Mouse (Mus musculus): ENCODE measurements around the gene Hebp1. TPM values are rescaled to one million over a fixed set of nuclear protein-coding genes. Genes with fewer than 3 reads are reported as not detected.
A peak's percentile ranks its signal among the peaks of the same experiment; 100 is the strongest.

The Hebp1 gene
- total and polyA plus RNA-seq, 3 experiments: 11.3 to 57.8 (median 46.6) TPM

DNA sequence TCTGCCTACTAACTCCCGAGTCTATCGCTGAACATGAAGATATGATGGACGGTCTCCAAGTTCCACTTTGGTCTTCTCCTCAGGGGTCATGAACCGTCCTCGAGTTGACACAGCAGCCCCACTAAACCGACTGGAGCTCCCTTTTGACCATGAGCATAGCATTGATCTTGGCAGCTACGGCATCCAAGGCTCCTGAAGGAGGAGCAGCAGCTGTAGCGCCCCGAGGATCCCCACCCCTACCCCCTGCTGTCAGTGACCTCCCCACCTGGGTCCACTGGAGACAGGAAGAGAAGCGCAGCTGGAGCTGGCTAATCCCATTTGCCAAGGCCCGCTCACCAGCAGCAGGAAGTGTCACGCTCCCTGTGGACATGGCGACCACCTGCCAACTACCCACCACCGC is 26.1 kb downstream of the Hebp1 start:
- DNase-seq: no peak
- 68% methylated on average over 14 of the region's 14 CpGs for WGBS
- intact Hi-C loops (cut with DNase I): no loop called here
- no peak overlapping the region for H3K4me3 ChIP-seq
- H3K4me1 ChIP-seq (ENCODE audit: control insufficient read depth, insufficient read depth, low read length): peaks cover 1% of the 10 kb centered on the region; the same call in 1 of the 2 replicates
- no peaks in the 10 kb centered on the region for H3K79me2 ChIP-seq (replicated peaks; ENCODE audit: control insufficient read depth, insufficient read depth, low read length)
- H3K27me3 ChIP-seq (ENCODE audit: control insufficient read depth, insufficient read depth, low read length): no peaks in the 10 kb centered on the region
- H3K27ac ChIP-seq: no peak overlapping the region
- H3K9ac ChIP-seq (ENCODE audit: low read depth, low read length): no peak overlapping the region
- no peaks in the 10 kb centered on the region for H3K36me3 ChIP-seq (ENCODE audit: control insufficient read depth, insufficient read depth, low read length)
- no peak for TF ChIP-seq EP300 (IDR thresholded peaks at IDR 0.05; ENCODE audit: insufficient read depth, low read depth, low read length)
- TF ChIP-seq CTCF (IDR thresholded peaks at IDR 0.05): no peak
- TF ChIP-seq POLR2A (IDR thresholded peaks at IDR 0.05; ENCODE audit: insufficient read depth, low read depth, low read length): no peak

DNA sequence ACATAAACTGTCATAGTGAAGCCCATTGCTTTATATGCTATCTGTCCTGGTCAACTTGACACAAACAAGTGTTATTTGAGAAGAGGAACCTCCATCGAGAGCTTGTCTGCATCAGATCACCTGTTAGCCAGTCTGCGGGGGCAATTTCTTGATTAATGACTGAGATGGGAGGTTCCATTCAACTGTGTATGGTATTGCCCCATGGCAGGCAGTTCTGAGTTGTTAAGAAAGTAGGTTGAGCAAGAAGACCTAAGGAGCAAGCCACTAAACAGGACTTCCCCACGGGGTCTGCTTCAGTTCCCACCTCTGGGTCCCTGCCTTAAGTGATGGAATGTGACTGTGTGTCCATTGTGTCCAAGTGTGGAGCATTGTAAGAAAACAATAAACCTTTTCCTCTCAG is 28.6 kb downstream of the Hebp1 start:
- no peak for TF ChIP-seq CTCF (IDR thresholded peaks at IDR 0.05)
- no peak for DNase-seq
- no peaks in the 10 kb centered on the region for H3K79me2 ChIP-seq (replicated peaks; ENCODE audit: control insufficient read depth, insufficient read depth, low read length)
- no peak overlapping the region for H3K27ac ChIP-seq
- intact Hi-C loops (cut with DNase I): no loop called here
- H3K36me3 ChIP-seq (ENCODE audit: control insufficient read depth, insufficient read depth, low read length): no peaks in the 10 kb centered on the region
- peaks cover 1% of the 10 kb centered on the region; the same call in 1 of the 2 replicates for H3K4me1 ChIP-seq (ENCODE audit: control insufficient read depth, insufficient read depth, low read length)
- WGBS: 90% methylated on average over 3 of the region's 3 CpGs
- no peaks in the 10 kb centered on the region for H3K27me3 ChIP-seq (ENCODE audit: control insufficient read depth, insufficient read depth, low read length)
- H3K9ac ChIP-seq (ENCODE audit: low read depth, low read length): no peak overlapping the region
- no peak overlapping the region for H3K4me3 ChIP-seq

DNA sequence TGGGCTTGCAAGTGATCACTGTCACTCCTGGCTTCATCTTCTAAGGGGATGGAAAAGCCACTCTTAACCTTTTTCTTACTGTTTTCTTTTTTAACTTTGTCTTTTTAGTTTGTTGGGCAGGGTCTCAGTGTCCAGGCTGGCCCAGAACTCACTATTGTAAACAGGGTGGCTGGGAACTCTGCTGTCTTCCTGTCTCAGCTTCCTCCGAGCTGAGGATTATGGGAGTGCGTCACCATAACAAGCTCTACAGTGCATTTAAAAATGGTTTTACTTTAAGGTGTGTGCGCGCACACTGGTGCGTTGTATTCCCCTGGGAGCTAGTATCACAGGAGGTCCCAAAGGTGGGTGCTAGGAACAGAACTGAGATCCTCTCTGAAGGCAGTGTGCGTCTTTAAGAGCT is 29.4 kb downstream of the Hebp1 start:
- Histone ChIP-seq H3K27me3 (ENCODE audit: control insufficient read depth, insufficient read depth, low read length) (no peaks in the 10 kb centered on the region), H3K4me3 (peak overlapping the region; percentile 69), H3K27ac (peak overlapping the region; percentile 88), H3K9ac (ENCODE audit: low read depth, low read length) (peak overlapping the region; percentile 76), H3K4me1 (ENCODE audit: control insufficient read depth, insufficient read depth, low read length) (peaks cover 1% of the 10 kb centered on the region; the same call in 1 of the 2 replicates), H3K79me2 (replicated peaks; ENCODE audit: control insufficient read depth, insufficient read depth, low read length) (no peaks in the 10 kb centered on the region), H3K36me3 (ENCODE audit: control insufficient read depth, insufficient read depth, low read length) (no peaks in the 10 kb centered on the region)
- WGBS: 71% methylated on average over 6 of the region's 6 CpGs
- no peak for TF ChIP-seq CTCF (IDR thresholded peaks at IDR 0.05)
- no peak for TF ChIP-seq EP300 (IDR thresholded peaks at IDR 0.05; ENCODE audit: insufficient read depth, low read depth, low read length)
- TF ChIP-seq POLR2A (IDR thresholded peaks at IDR 0.05; ENCODE audit: insufficient read depth, low read depth, low read length): no peak
- intact Hi-C loops (cut with DNase I): no loop called here
- DNase-seq: peak; percentile 38 to 53

DNA sequence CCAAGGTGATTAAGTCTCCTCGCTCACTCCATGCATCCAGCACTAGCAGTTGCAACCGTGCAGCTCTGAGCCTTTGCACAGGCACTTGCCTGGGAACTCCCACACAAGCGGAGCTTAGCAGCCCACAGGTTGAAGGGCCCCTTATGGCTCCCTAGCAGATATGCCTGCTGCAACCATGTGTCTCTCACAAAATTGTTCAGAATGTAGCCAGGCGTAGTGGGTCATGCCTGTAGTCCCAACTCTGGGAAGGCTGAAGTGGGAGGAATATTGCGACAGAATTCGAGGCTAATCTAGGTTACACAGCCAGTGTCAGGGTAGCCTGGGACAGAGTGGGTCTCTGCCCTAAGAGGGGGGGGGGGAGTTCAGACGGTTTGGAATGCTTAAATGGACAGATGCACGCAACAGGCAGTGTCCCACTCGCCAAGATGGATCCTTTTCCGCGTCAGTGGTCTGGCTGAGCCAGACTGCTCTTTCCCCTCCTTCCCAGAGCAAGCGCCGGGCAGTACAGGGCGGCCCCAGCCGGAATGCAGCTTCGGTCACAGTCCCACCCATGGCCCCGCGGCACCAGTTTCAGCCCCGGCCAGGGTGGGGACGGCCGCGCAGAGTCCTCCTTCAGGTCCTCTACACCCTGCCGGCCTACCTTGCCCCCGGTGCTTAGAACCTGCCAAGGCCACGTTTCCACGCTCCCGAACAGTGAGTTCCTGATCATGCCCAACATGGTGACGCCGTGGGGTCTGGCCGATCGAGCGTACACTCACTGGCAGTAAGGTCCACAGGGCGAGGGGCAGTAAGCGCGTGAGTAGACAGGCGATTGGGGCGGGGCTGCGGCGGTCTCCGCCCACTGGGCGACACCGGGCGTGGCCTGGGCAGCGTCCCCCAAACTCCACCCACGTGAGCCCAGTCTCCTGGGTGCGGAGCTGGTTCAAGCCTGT is 30.2 kb downstream of the Hebp1 start:
- Histone ChIP-seq H3K9ac (ENCODE audit: low read depth, low read length) (peak overlapping the region; percentile 76), H3K27me3 (ENCODE audit: control insufficient read depth, insufficient read depth, low read length) (no peaks in the 10 kb centered on the region), H3K79me2 (replicated peaks; ENCODE audit: control insufficient read depth, insufficient read depth, low read length) (no peaks in the 10 kb centered on the region), H3K36me3 (ENCODE audit: control insufficient read depth, insufficient read depth, low read length) (no peaks in the 10 kb centered on the region), H3K4me1 (ENCODE audit: control insufficient read depth, insufficient read depth, low read length) (peaks cover 1% of the 10 kb centered on the region; the same call in 1 of the 2 replicates), H3K4me3 (peak overlapping the region; percentile 69), H3K27ac (peak overlapping the region; percentile 88)
- intact Hi-C loops (cut with DNase I): loop anchor here (2.0 kb wide), 1 partner anchor 19 kb away; no protein-coding TSS in a partner anchor
- peak; percentile 90 to 92 for DNase-seq
- WGBS: 6% methylated on average over 46 of the region's 46 CpGs
- TF ChIP-seq EP300 (IDR thresholded peaks at IDR 0.05; ENCODE audit: insufficient read depth, low read depth, low read length) (0 out of 2 replicates have a peak, but pooled peaks have one; percentile 14), POLR2A (IDR thresholded peaks at IDR 0.05; ENCODE audit: insufficient read depth, low read depth, low read length) (peak; percentile 78), CTCF (IDR thresholded peaks at IDR 0.05) (no peak)

DNA sequence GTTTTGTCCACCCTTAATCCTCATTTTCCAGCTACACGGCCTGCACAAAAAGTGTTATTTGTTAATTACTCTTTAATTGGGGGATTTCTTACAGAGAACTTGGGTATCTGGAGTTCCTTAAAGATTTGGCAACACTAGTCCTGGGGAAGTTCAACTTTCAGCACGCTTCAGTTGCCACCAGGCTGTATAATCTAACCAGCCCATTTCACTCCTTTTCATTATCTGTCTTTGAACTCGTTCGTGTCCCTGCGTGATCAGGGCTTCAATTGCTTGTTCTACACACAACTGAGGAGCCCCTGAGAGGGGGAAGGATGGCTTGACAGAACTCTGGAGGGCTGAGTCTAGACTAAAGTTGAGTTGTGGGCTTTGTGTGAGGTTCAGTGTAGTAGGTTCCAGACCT is 31.1 kb downstream of the Hebp1 start:
- Histone ChIP-seq H3K36me3 (ENCODE audit: control insufficient read depth, insufficient read depth, low read length) (no peaks in the 10 kb centered on the region), H3K79me2 (replicated peaks; ENCODE audit: control insufficient read depth, insufficient read depth, low read length) (no peaks in the 10 kb centered on the region), H3K27ac (no peak overlapping the region), H3K27me3 (ENCODE audit: control insufficient read depth, insufficient read depth, low read length) (no peaks in the 10 kb centered on the region), H3K9ac (ENCODE audit: low read depth, low read length) (no peak overlapping the region), H3K4me3 (no peak overlapping the region), H3K4me1 (ENCODE audit: control insufficient read depth, insufficient read depth, low read length) (peaks cover 1% of the 10 kb centered on the region; the same call in 1 of the 2 replicates)
- intact Hi-C loops (cut with DNase I): loop anchor here (2.0 kb wide), 1 partner anchor 18 kb away; no protein-coding TSS in a partner anchor
- no peak for DNase-seq
- TF ChIP-seq EP300 (IDR thresholded peaks at IDR 0.05; ENCODE audit: insufficient read depth, low read depth, low read length): no peak
- TF ChIP-seq POLR2A (IDR thresholded peaks at IDR 0.05; ENCODE audit: insufficient read depth, low read depth, low read length): no peak
- TF ChIP-seq CTCF (IDR thresholded peaks at IDR 0.05): no peak
- WGBS: 79% methylated on average over 5 of the region's 5 CpGs

DNA sequence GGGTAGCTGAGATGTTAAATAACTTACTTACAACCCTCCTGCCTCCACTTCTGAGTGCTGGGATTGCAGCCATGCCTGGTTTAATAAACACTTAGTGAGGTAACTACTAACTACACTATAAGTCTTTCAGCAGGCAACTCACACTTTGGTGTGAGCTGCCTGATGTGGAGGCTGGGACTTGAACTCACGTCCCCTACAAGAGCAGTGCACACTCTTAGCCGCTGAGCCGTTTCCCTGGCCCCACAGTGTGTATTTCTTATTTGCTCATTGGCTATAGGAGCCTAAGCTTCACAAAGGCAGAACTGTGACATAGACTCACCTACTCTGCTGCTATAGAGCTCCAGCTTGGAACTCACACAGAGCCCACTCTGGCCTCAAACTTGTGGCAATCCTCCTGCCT is 31.6 kb downstream of the Hebp1 start:
- TF ChIP-seq POLR2A (IDR thresholded peaks at IDR 0.05; ENCODE audit: insufficient read depth, low read depth, low read length) (no peak), EP300 (IDR thresholded peaks at IDR 0.05; ENCODE audit: insufficient read depth, low read depth, low read length) (no peak), CTCF (IDR thresholded peaks at IDR 0.05) (no peak)
- intact Hi-C loops (cut with DNase I): loop anchor here (2.0 kb wide), 1 partner anchor 17 kb away; no protein-coding TSS in a partner anchor
- H3K4me3 ChIP-seq: no peak overlapping the region
- WGBS: 92% methylated on average over 3 of the region's 3 CpGs
- no peaks in the 10 kb centered on the region for H3K36me3 ChIP-seq (ENCODE audit: control insufficient read depth, insufficient read depth, low read length)
- H3K4me1 ChIP-seq (ENCODE audit: control insufficient read depth, insufficient read depth, low read length): peaks cover 1% of the 10 kb centered on the region; the same call in 1 of the 2 replicates
- H3K79me2 ChIP-seq (replicated peaks; ENCODE audit: control insufficient read depth, insufficient read depth, low read length): no peaks in the 10 kb centered on the region
- H3K9ac ChIP-seq (ENCODE audit: low read depth, low read length): no peak overlapping the region
- DNase-seq: no peak
- H3K27ac ChIP-seq: no peak overlapping the region
- no peaks in the 10 kb centered on the region for H3K27me3 ChIP-seq (ENCODE audit: control insufficient read depth, insufficient read depth, low read length)

All from heart, adult 2 months (tissue).